Mouse (Mus musculus): ENCODE results near the gene Cd47. TPM values are rescaled to one million over a fixed set of nuclear protein-coding genes. Genes with fewer than 3 reads are reported as not detected.

Cd47 gene
- polyA plus RNA-seq, 1 experiment from 2014 or later: 98.2 TPM

- Histone ChIP-seq H3K27me3 (replicated peaks; ENCODE audit: control insufficient read depth, insufficient read depth, low read length) (no peaks in the 10 kb centered on the region), H3K4me1 (replicated peaks; ENCODE audit: control insufficient read depth, insufficient read depth, low read length) (no peaks in the 10 kb centered on the region), H3K9me3 (ENCODE audit: control insufficient read depth) (no peaks in the 10 kb centered on the region), H3K27ac (ENCODE audit: low read depth, low read length) (no peak overlapping the region), H3K4me3 (ENCODE audit: low read depth, low read length) (no peak overlapping the region), H3K4me2 (replicated peaks; ENCODE audit: low read depth) (no peak overlapping the region), H3K36me3 (ENCODE audit: control insufficient read depth, insufficient read depth) (no peaks in the 10 kb centered on the region), H3K9ac (ENCODE audit: low read depth, low read length) (no peak overlapping the region)
- WGBS: 75% methylated on average over 5 of the region's 5 CpGs
- no peak for TF ChIP-seq CTCF (IDR thresholded peaks at IDR 0.05; ENCODE audit: low read depth)
- ATAC-seq: no peak
These were observed 144.8 kb downstream of the Cd47 start for GRCm38 (mm10) chr16:49945084-49945483.

GRCm38 (mm10) chr16:49947049-49947448 is 146.7 kb downstream of the Cd47 start:
- no peaks in the 10 kb centered on the region for H3K4me1 ChIP-seq (replicated peaks; ENCODE audit: control insufficient read depth, insufficient read depth, low read length)
- peak; percentile 43 for TF ChIP-seq CTCF (IDR thresholded peaks at IDR 0.05; ENCODE audit: low read depth)
- H3K4me2 ChIP-seq (replicated peaks; ENCODE audit: low read depth): no peak overlapping the region
- no peak overlapping the region for H3K27ac ChIP-seq (ENCODE audit: low read depth, low read length)
- no peaks in the 10 kb centered on the region for H3K27me3 ChIP-seq (replicated peaks; ENCODE audit: control insufficient read depth, insufficient read depth, low read length)
- no peak overlapping the region for H3K9ac ChIP-seq (ENCODE audit: low read depth, low read length)
- no peak for ATAC-seq
- no peak overlapping the region for H3K4me3 ChIP-seq (ENCODE audit: low read depth, low read length)
- no peaks in the 10 kb centered on the region for H3K36me3 ChIP-seq (ENCODE audit: control insufficient read depth, insufficient read depth)
- WGBS: 55% methylated on average over 3 of the region's 3 CpGs
- H3K9me3 ChIP-seq (ENCODE audit: control insufficient read depth): no peaks in the 10 kb centered on the region

- no peak overlapping the region for H3K4me3 ChIP-seq (ENCODE audit: low read depth, low read length)
- 56% methylated on average over 7 of the region's 7 CpGs for WGBS
- no peaks in the 10 kb centered on the region for H3K4me1 ChIP-seq (replicated peaks; ENCODE audit: control insufficient read depth, insufficient read depth, low read length)
- H3K9me3 ChIP-seq (ENCODE audit: control insufficient read depth): no peaks in the 10 kb centered on the region
- H3K27me3 ChIP-seq (replicated peaks; ENCODE audit: control insufficient read depth, insufficient read depth, low read length): no peaks in the 10 kb centered on the region
- no peaks in the 10 kb centered on the region for H3K36me3 ChIP-seq (ENCODE audit: control insufficient read depth, insufficient read depth)
- H3K4me2 ChIP-seq (replicated peaks; ENCODE audit: low read depth): no peak overlapping the region
- H3K9ac ChIP-seq (ENCODE audit: low read depth, low read length): no peak overlapping the region
- H3K27ac ChIP-seq (ENCODE audit: low read depth, low read length): no peak overlapping the region
- no peak for TF ChIP-seq CTCF (IDR thresholded peaks at IDR 0.05; ENCODE audit: low read depth)
- no peak for ATAC-seq
These were observed 147.3 kb downstream of the Cd47 start for GRCm38 (mm10) chr16:49947610-49948009.

GRCm38 (mm10) chr16:49948287-49948686 is 148.0 kb downstream of the Cd47 start:
- 0 out of 2 replicates have a peak, but pooled peaks have one; percentile 41 for ATAC-seq
- no peak for TF ChIP-seq CTCF (IDR thresholded peaks at IDR 0.05; ENCODE audit: low read depth)
- 49% methylated on average over 3 of the region's 3 CpGs for WGBS

GRCm38 (mm10) chr16:49949261-49949660 is 148.9 kb downstream of the Cd47 start:
- 75% methylated on average over 4 of the region's 4 CpGs for WGBS
- Histone ChIP-seq H3K4me2 (replicated peaks; ENCODE audit: low read depth) (no peak overlapping the region), H3K36me3 (ENCODE audit: control insufficient read depth, insufficient read depth) (no peaks in the 10 kb centered on the region), H3K27me3 (replicated peaks; ENCODE audit: control insufficient read depth, insufficient read depth, low read length) (no peaks in the 10 kb centered on the region), H3K4me1 (replicated peaks; ENCODE audit: control insufficient read depth, insufficient read depth, low read length) (no peaks in the 10 kb centered on the region), H3K4me3 (ENCODE audit: low read depth, low read length) (no peak overlapping the region), H3K27ac (ENCODE audit: low read depth, low read length) (no peak overlapping the region), H3K9ac (ENCODE audit: low read depth, low read length) (no peak overlapping the region), H3K9me3 (ENCODE audit: control insufficient read depth) (no peaks in the 10 kb centered on the region)
- no peak for ATAC-seq
- TF ChIP-seq CTCF (IDR thresholded peaks at IDR 0.05; ENCODE audit: low read depth): no peak

More at GRCm38 (mm10) chr16:49948287-49948686, 148.0 kb downstream of the Cd47 start:
- no peak overlapping the region for H3K4me2 ChIP-seq (replicated peaks; ENCODE audit: low read depth)
- H3K4me3 ChIP-seq (ENCODE audit: low read depth, low read length): no peak overlapping the region
- no peak overlapping the region for H3K27ac ChIP-seq (ENCODE audit: low read depth, low read length)
- H3K36me3 ChIP-seq (ENCODE audit: control insufficient read depth, insufficient read depth): no peaks in the 10 kb centered on the region
- no peaks in the 10 kb centered on the region for H3K9me3 ChIP-seq (ENCODE audit: control insufficient read depth)
- H3K4me1 ChIP-seq (replicated peaks; ENCODE audit: control insufficient read depth, insufficient read depth, low read length): no peaks in the 10 kb centered on the region
- H3K27me3 ChIP-seq (replicated peaks; ENCODE audit: control insufficient read depth, insufficient read depth, low read length): no peaks in the 10 kb centered on the region
- H3K9ac ChIP-seq (ENCODE audit: low read depth, low read length): no peak overlapping the region

- H3K4me2 ChIP-seq (replicated peaks; ENCODE audit: low read depth): no peak overlapping the region
- 85% methylated on average over 2 of the region's 2 CpGs for WGBS
These were observed 150.0 kb downstream of the Cd47 start for GRCm38 (mm10) chr16:49950340-49950739.

GRCm38 (mm10) chr16:49951288-49951691 is 151.0 kb downstream of the Cd47 start:
- no peak for TF ChIP-seq CTCF (IDR thresholded peaks at IDR 0.05; ENCODE audit: low read depth)
- no peak overlapping the region for H3K27ac ChIP-seq (ENCODE audit: low read depth, low read length)
- WGBS: 67% methylated on average over 2 of the region's 2 CpGs

More at GRCm38 (mm10) chr16:49950340-49950739, 150.0 kb downstream of the Cd47 start:
- no peak for TF ChIP-seq CTCF (IDR thresholded peaks at IDR 0.05; ENCODE audit: low read depth)
- Histone ChIP-seq H3K27ac (ENCODE audit: low read depth, low read length) (no peak overlapping the region), H3K36me3 (ENCODE audit: control insufficient read depth, insufficient read depth) (no peaks in the 10 kb centered on the region), H3K27me3 (replicated peaks; ENCODE audit: control insufficient read depth, insufficient read depth, low read length) (no peaks in the 10 kb centered on the region), H3K4me3 (ENCODE audit: low read depth, low read length) (no peak overlapping the region), H3K4me1 (replicated peaks; ENCODE audit: control insufficient read depth, insufficient read depth, low read length) (no peaks in the 10 kb centered on the region), H3K9me3 (ENCODE audit: control insufficient read depth) (no peaks in the 10 kb centered on the region), H3K9ac (ENCODE audit: low read depth, low read length) (no peak overlapping the region)
- ATAC-seq: no peak

More at GRCm38 (mm10) chr16:49951288-49951691, 151.0 kb downstream of the Cd47 start:
- ATAC-seq: no peak
- no peak overlapping the region for H3K9ac ChIP-seq (ENCODE audit: low read depth, low read length)
- no peaks in the 10 kb centered on the region for H3K4me1 ChIP-seq (replicated peaks; ENCODE audit: control insufficient read depth, insufficient read depth, low read length)
- no peaks in the 10 kb centered on the region for H3K9me3 ChIP-seq (ENCODE audit: control insufficient read depth)
- H3K4me3 ChIP-seq (ENCODE audit: low read depth, low read length): no peak overlapping the region
- H3K27me3 ChIP-seq (replicated peaks; ENCODE audit: control insufficient read depth, insufficient read depth, low read length): no peaks in the 10 kb centered on the region
- no peaks in the 10 kb centered on the region for H3K36me3 ChIP-seq (ENCODE audit: control insufficient read depth, insufficient read depth)
- H3K4me2 ChIP-seq (replicated peaks; ENCODE audit: low read depth): no peak overlapping the region
